Mouse (Mus musculus) embryo, embryonic 11.5 days (tissue): ENCODE results near the gene Olfr314.
"Not testable (repeated sequence)": the region's sequence is repeated elsewhere in the genome, so short reads cannot be mapped to it uniquely, and the experiment has no call there.

Experiments used
- DNase-seq: peaks from one replicate; pipeline ENCODE4 v3.0.0-alpha.2; 2012; ENCODE audit warnings: low read depth, low spot score

The Olfr314 gene

GRCm38 (mm10) chr11:58782480-58783089, at the start of gene Olfr314:
Olfr314 (plus strand) TSS chr11:58782952.
- no peak for DNase-seq

GRCm38 (mm10) chr11:58733372-58733771, 49.4 kb upstream of the Olfr314 start:
- no peak for DNase-seq

GRCm38 (mm10) chr11:58738792-58739262, 43.9 kb upstream of the Olfr314 start, which contains the start of gene Olfr317:
Olfr317 (minus strand) TSS chr11:58739212.
- no peak for DNase-seq

GRCm38 (mm10) chr11:58751096-58751495, 31.7 kb upstream of the Olfr314 start:
- DNase-seq: not testable (repeated sequence)

GRCm38 (mm10) chr11:58752434-58752833, 30.3 kb upstream of the Olfr314 start, which contains the start of gene Olfr316:
Olfr316 (plus strand) TSS chr11:58752734.
- DNase-seq: no peak

GRCm38 (mm10) chr11:58772888-58773287, 9.9 kb upstream of the Olfr314 start, which contains the start of gene Olfr315:
Olfr315 (plus strand) TSS chr11:58773188.
- DNase-seq: no peak

GRCm38 (mm10) chr11:58784182-58784581, 1.4 kb downstream of the Olfr314 start:
- no peak for DNase-seq

- no peak for DNase-seq
These were observed 4.9 kb downstream of the Olfr314 start for GRCm38 (mm10) chr11:58787651-58788050.

GRCm38 (mm10) chr11:58788346-58788745, 5.6 kb downstream of the Olfr314 start:
- DNase-seq: no peak

GRCm38 (mm10) chr11:58789532-58789931, 6.8 kb downstream of the Olfr314 start:
- no peak for DNase-seq

GRCm38 (mm10) chr11:58790053-58790452, 7.3 kb downstream of the Olfr314 start:
- no peak for DNase-seq

- no peak for DNase-seq
These were observed 7.9 kb downstream of the Olfr314 start for GRCm38 (mm10) chr11:58790646-58791045.

- no peak for DNase-seq
These were observed 13.1 kb downstream of the Olfr314 start for GRCm38 (mm10) chr11:58795856-58796255.

- no peak for DNase-seq
These were observed 14.1 kb downstream of the Olfr314 start for GRCm38 (mm10) chr11:58796850-58797249.

GRCm38 (mm10) chr11:58799747-58800146, 17.0 kb downstream of the Olfr314 start:
- no peak for DNase-seq

GRCm38 (mm10) chr11:58801558-58802228, 18.9 kb downstream of the Olfr314 start, which contains the start of gene Fam183b:
Fam183b (minus strand) TSS chr11:58801960.
- DNase-seq: peak; percentile 14

- no peak for DNase-seq
These were observed 21.1 kb downstream of the Olfr314 start for GRCm38 (mm10) chr11:58803871-58804270.

GRCm38 (mm10) chr11:58804393-58804792, 21.6 kb downstream of the Olfr314 start:
- DNase-seq: no peak

GRCm38 (mm10) chr11:58812001-58812400, 29.2 kb downstream of the Olfr314 start:
- DNase-seq: no peak

- DNase-seq: not testable (repeated sequence)
These were observed 31.9 kb downstream of the Olfr314 start, which contains the start of gene Olfr313 for GRCm38 (mm10) chr11:58814700-58815099. Olfr313 (plus strand) TSS chr11:58815000.

GRCm38 (mm10) chr11:58815676-58816075, 32.9 kb downstream of the Olfr314 start:
- DNase-seq: no peak

- DNase-seq: not testable (repeated sequence)
These were observed 46.2 kb downstream of the Olfr314 start, which contains the start of gene Olfr312 for GRCm38 (mm10) chr11:58828937-58829336. Olfr312 (plus strand) TSS chr11:58829237.

GRCm38 (mm10) chr11:58829764-58830163, 47.0 kb downstream of the Olfr314 start:
- DNase-seq: no peak
